Mouse (Mus musculus) bone marrow macrophage, adult 2 months (primary cell): ENCODE data around the gene Rhoc.

ENCODE experiments used
- CTCF ChIP-seq: IDR thresholded peaks from 2 replicates; pipeline ENCODE4 v1.5.1; 2012; ENCODE audit warnings: low read depth, mild to moderate bottlenecking, low read length, moderate library complexity
- POLR2A ChIP-seq: IDR thresholded peaks from 2 replicates; pipeline ENCODE4 v1.6.1; 2012; ENCODE audit warnings: mild to moderate bottlenecking, low read depth, low read length, borderline replicate concordance

DNA sequence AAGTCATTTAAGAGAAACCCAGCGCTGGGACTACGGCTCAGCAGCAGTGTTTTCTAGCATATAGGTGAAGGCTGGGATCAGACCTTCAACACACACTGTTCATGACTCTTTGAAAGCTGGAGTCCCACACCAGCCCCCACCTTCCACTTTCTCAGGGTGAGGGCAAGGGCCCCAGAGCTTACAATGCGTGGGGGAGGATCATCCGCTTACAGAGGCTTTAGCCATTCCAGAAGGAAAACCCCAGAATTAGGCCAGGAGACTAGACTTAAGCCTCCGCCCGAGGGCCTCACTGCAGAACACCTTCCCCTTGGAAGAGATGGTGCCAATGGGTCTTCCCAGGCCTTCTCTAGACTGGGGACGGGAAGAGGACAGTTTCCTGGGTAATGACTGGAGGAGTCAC, 14.9 kb upstream of the Rhoc start:
- no peak for TF ChIP-seq POLR2A
- no peak for TF ChIP-seq CTCF
